Mouse (Mus musculus) G1E (cell line): Measurements from ENCODE around the gene Tepp.

Experiments
- CTCF ChIP-seq: IDR thresholded peaks from 2 replicates; pipeline ENCODE4 v1.5.1; 2012; ENCODE audit warnings: low read depth, low read length, inconsistent platforms, mixed read lengths
- GATA1 ChIP-seq: IDR thresholded peaks from 2 replicates; pipeline ENCODE4 v1.6.1; 2012; ENCODE audit warnings: borderline replicate concordance, low read length, inconsistent platforms, mixed read lengths

DNA sequence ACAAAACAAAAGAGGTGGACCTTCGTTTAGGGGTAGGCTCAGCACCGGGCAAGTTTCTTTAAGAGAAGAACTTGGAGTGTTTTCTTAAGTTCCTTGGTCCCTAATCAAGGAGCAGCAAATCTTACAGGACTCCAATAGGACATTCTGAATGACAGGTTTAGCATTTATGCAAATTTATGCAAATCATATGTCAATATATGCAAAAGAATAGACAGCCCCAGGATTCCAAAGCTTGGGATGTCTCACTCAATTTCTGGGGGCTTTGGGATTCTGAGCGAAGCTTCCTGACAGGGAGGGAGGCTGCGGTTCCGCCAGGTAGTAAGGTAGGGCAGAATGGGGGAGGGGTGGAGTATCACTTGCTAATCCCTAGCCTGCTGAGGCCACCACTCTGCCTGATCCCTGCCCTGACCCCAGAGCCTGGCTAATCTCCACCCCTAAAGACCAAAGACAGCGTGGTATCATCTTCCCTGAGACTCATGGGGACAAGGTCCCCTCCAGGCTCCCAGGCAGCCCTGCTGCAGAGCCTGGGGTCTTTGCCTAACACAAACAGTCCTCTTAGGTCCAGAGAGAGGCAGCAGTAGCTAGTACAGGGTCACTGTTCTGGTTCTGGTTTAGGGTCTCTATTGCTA lies at the start of gene Tepp:
- TF ChIP-seq CTCF (no peak), GATA1 (no peak)
